Mouse (Mus musculus) lung, postnatal 0 days (tissue): ENCODE results near the gene S100a2. TPM values are rescaled to one million over a fixed set of nuclear protein-coding genes. Genes with fewer than 3 reads are reported as not detected.

Experiments used
- ATAC-seq: fragments of 200-750 bp; cut with Nextera tagmentation; 2 replicates; pipeline ENCODE4 v1.8.0; 2017; ENCODE audit warnings: moderate library complexity
- DNase-seq: peaks from one replicate; pipeline ENCODE4 v3.0.0-alpha.2; 2016; ENCODE audit warnings: low spot score
- H3K27ac ChIP-seq: fragments of 300-500 bp; sonication (generic); 2 replicates; pipeline ENCODE4 v1.5.1; 2014; ENCODE audit warnings: antibody characterized with exemption, mild to moderate bottlenecking, low read length, mixed read lengths
- H3K27me3 ChIP-seq: fragments of 300-500 bp; sonication (generic); replicated peaks from 2 replicates; pipeline ENCODE4 v1.6.1; 2014; ENCODE audit warnings: low read length, mixed read lengths; ENCODE audit not compliant: insufficient read depth
- H3K36me3 ChIP-seq: fragments of 300-500 bp; sonication (generic); 2 replicates; pipeline ENCODE4 v1.6.1; 2014; ENCODE audit warnings: low read length, mixed read lengths; ENCODE audit not compliant: insufficient read depth
- H3K4me1 ChIP-seq: fragments of 300-500 bp; sonication (generic); 2 replicates; pipeline ENCODE4 v1.6.1; 2014; ENCODE audit warnings: antibody characterized with exemption, low read depth, low read length, mixed read lengths; ENCODE audit not compliant: insufficient read depth
- H3K4me2 ChIP-seq: fragments of 300-500 bp; sonication (generic); replicated peaks from 2 replicates; pipeline ENCODE4 v1.6.1; 2014; ENCODE audit warnings: low read depth, mild to moderate bottlenecking, low read length, moderate library complexity, mixed read lengths
- H3K4me3 ChIP-seq: fragments of 300-500 bp; sonication (generic); 2 replicates; pipeline ENCODE4 v1.5.1; 2014; ENCODE audit warnings: low read depth, low read length
- H3K9ac ChIP-seq: fragments of 300-500 bp; sonication (generic); replicated peaks from 2 replicates; pipeline ENCODE4 v1.6.1; 2014; ENCODE audit warnings: low read depth, mild to moderate bottlenecking
- H3K9me3 ChIP-seq: fragments of 300-500 bp; sonication (generic); 2 replicates; pipeline ENCODE4 v1.6.1; 2016; ENCODE audit warnings: low read length, mixed read lengths
- CTCF ChIP-seq: IDR thresholded peaks from 2 replicates; pipeline ENCODE4 v1.5.1; 2016; ENCODE audit warnings: antibody characterized with exemption, mild to moderate bottlenecking
- EP300 ChIP-seq: IDR thresholded peaks from 2 replicates; pipeline ENCODE4 v1.6.1; 2016; ENCODE audit warnings: antibody characterized with exemption, mild to moderate bottlenecking, control low read depth
- WGBS: fragments of 180-500 bp; shearing (Covaris S2); extraction: QIAGEN DNeasy Blood & Tissue Kit; methylation state at CpG from one replicate; pipeline ENCODE4 v1.1.7; 2014; 5-methylcytosine and 5-hydroxymethylcytosine counted together
- polyA plus RNA-seq: library from polyadenylated mRNA; unstranded; fragments of >200 nt; fragmentation: Nextera tagmentation; extraction: Ambion mirVana; gene quantifications from 2 replicates; pipeline ENCODE4 v1.2.1, GENCODE M21; 2015

Gene S100a2
- 0.66 TPM in 1 of 2 replicates, not detected in the other for polyA plus RNA-seq

DNA sequence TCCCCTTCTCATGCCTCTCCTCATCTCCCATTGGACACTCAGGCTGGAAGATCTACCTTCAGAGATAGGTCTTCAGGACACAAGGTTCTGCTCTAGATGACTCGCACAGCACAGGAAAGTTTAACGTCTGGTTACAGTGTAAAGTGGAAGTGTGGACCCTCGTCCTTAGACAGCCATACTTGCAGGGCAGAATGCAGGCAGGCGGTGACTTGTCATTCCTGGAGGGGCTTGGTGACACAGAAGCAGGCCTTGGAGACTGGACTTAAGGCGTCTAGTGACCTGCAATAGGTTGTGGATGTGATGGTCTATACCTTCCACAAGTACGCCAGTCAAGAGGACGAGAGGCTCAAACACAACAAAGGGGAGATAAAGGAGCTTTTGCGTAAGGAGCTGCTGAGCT is at the start of gene S100a2:
Gene S100a2 (plus strand): TSS at position 301 of the 400 bp plus-strand sequence.
- TF ChIP-seq CTCF (no peak), EP300 (no peak)
- H3K4me1 ChIP-seq, result peaks cover 3% of the 10 kb centered on the region; the same call in 1 of the 2 replicates
- no peak within 1 kb of the TSS for H3K4me3 ChIP-seq
- H3K36me3 ChIP-seq, result no peaks in the 10 kb centered on the region
- ATAC-seq (no peak), DNase-seq (no peak)
- H3K9ac ChIP-seq, result no peak within 1 kb of the TSS
- H3K9me3 ChIP-seq, result no peaks in the 10 kb centered on the region
- WGBS, result 79% methylated on average over 8 of the region's 8 CpGs
- H3K27ac ChIP-seq, result no peak within 1 kb of the TSS
- H3K27me3 ChIP-seq, result no peaks in the 10 kb centered on the region
- no peak within 1 kb of the TSS for H3K4me2 ChIP-seq

DNA sequence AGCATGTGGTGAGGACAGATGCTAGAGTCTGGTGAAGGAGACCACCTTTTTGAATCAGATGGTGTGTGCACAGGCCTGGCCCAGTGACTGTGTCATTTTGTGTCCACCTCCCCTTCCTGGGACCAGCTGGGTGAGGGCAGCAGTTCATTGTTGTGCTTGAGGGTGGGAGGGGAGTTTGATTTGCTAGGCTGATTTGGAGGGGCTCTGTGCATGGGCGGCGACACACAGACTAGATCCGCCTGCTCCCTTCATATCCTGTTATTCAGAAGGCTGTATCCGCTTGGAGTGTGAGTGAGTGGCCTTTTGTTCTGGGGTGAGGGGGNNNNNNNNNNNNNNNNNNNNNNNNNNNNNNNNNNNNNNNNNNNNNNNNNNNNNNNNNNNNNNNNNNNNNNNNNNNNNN is 49.1 kb upstream of the S100a2 start:
- WGBS, result 42% methylated on average over 4 of the region's 4 CpGs
- H3K36me3 ChIP-seq, result no peaks in the 10 kb centered on the region
- TF ChIP-seq EP300, result peak; percentile 81
- no peak for TF ChIP-seq CTCF
- DNase-seq, result peak; percentile 78
- ATAC-seq, result peak; percentile 90
- no peaks in the 10 kb centered on the region for H3K27me3 ChIP-seq
- H3K9me3 ChIP-seq, result no peaks in the 10 kb centered on the region
- H3K4me2 ChIP-seq, result peak overlapping the region; percentile 49
- peak overlapping the region; percentile 25; the same call in 1 of the 2 replicates for H3K4me3 ChIP-seq
- peak overlapping the region; percentile 84 for H3K27ac ChIP-seq
- H3K9ac ChIP-seq, result peak overlapping the region; percentile 44; the same call in 1 of the 2 replicates
- no peaks in the 10 kb centered on the region; the same call in 1 of the 2 replicates for H3K4me1 ChIP-seq

DNA sequence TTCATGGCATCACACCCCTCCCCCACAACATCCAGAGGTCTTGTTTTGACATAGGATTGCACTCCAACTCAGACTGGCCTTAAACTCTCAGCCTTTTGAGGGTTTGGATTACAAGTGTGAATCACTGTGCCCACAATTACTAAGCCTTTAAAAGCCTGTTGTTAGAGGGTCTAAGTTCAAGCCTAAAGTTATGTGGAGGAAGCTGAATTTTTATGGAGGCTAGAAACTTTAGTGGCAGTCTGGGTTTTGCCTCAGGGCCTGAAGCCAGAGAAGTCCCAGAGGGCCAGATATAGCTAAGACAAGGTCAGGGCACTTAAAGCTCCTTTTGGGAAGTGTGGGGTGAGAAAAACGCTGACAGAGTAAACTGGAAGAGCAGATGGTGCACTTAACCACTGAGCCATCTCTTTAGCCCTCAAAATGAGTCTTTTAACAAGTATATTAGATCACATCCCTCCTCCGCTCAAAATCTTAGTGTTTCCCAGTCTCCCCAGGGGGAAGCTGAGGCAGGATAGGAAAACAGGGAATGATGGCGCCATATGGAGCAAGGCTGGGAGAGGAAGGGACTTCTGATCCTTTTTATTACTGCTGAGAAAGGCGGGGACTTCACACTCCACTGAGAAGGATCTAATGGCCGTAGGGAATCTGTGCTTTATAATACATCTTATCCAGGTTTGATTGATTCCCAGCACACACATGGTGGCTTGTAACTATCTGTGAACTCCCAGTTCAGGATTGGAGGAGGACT is 40.2 kb upstream of the S100a2 start:
- H3K27me3 ChIP-seq, result no peaks in the 10 kb centered on the region
- 56% methylated on average over 5 of the region's 5 CpGs for WGBS
- DNase-seq, result no peak
- H3K27ac ChIP-seq, result no peak overlapping the region
- no peak overlapping the region for H3K9ac ChIP-seq
- H3K4me1 ChIP-seq, result no peaks in the 10 kb centered on the region
- TF ChIP-seq EP300, result no peak
- no peak for TF ChIP-seq CTCF
- H3K4me3 ChIP-seq, result no peak overlapping the region
- no peak overlapping the region for H3K4me2 ChIP-seq
- H3K9me3 ChIP-seq, result no peaks in the 10 kb centered on the region
- no peaks in the 10 kb centered on the region for H3K36me3 ChIP-seq
- no peak for ATAC-seq

DNA sequence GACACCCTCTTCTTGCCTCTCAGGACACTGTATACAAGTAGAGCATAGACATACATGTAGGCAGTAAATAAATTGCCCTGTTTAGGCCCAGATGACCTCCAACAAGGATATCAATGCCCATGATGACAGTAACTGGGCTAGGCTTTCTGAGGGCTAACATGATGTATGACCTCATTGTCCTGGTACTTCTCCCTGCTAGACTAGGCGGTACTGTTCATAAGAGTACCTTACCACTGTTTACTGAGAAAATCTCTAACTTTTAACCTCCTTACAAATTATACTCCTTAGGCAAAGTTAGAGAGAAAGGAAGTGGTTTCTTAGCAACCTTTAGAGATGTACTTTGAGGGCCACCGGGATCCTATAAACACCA is 39.6 kb upstream of the S100a2 start:
- Histone ChIP-seq H3K4me2 (no peak overlapping the region), H3K27ac (no peak overlapping the region), H3K36me3 (no peaks in the 10 kb centered on the region), H3K9me3 (no peaks in the 10 kb centered on the region), H3K27me3 (no peaks in the 10 kb centered on the region), H3K4me1 (no peaks in the 10 kb centered on the region), H3K9ac (no peak overlapping the region), H3K4me3 (no peak overlapping the region)
- DNase-seq (no peak), ATAC-seq (no peak)
- TF ChIP-seq CTCF (no peak), EP300 (no peak)
- 66% methylated on average over 2 of the region's 2 CpGs for WGBS

DNA sequence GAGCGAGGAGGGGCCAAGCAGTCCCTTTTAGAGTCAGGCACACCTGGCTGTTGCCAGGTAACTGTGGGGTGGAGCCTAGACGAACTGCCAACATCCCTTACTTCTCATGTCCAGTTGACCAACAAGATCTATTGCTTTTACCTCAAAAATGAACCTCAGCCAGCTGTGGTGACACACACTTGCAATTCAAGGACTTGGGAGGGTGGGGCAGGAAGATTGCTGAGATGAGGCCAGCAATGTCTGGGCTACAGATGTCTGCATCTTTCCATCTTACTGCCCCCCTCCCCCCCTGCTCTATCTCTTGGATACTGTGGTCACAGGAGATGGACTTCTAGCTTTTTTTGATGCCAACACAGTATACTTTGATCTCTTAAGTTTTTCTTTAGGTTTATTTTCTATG is 37.8 kb upstream of the S100a2 start:
- TF ChIP-seq EP300 (no peak), CTCF (no peak)
- H3K4me3 ChIP-seq, result no peak overlapping the region
- no peak for DNase-seq
- ATAC-seq, result no peak
- no peak overlapping the region for H3K4me2 ChIP-seq
- WGBS, result 60% methylated on average over 2 of the region's 2 CpGs
- no peaks in the 10 kb centered on the region for H3K36me3 ChIP-seq
- no peaks in the 10 kb centered on the region for H3K27me3 ChIP-seq
- H3K4me1 ChIP-seq, result no peaks in the 10 kb centered on the region
- no peak overlapping the region for H3K27ac ChIP-seq
- no peaks in the 10 kb centered on the region for H3K9me3 ChIP-seq
- H3K9ac ChIP-seq, result no peak overlapping the region

DNA sequence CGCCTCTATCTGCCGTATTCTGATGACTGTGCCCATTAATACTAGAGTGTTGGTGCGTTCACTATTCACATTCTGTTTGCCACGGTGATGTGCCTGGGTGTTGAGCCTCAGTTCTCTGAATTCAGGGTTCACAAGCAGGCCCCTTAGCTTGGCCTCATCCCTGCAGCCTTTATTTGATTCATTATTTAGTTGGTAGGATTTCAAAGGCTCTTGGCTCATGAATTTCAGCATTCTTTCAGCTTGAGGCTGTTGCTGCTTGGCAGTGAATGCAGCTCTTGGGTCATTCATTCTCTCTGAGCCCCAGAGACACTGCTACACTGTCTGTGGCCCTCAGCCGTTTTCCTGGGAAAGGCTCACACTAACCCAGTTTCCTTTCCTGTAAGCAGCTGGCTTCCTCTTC is 34.1 kb upstream of the S100a2 start:
- DNase-seq (no peak), ATAC-seq (no peak)
- Histone ChIP-seq H3K4me1 (no peaks in the 10 kb centered on the region), H3K9ac (no peak overlapping the region), H3K27ac (no peak overlapping the region), H3K36me3 (no peaks in the 10 kb centered on the region), H3K4me3 (no peak overlapping the region), H3K4me2 (no peak overlapping the region), H3K9me3 (no peaks in the 10 kb centered on the region), H3K27me3 (no peaks in the 10 kb centered on the region)
- TF ChIP-seq CTCF (no peak), EP300 (no peak)
- WGBS, result 63% methylated on average over 5 of the region's 5 CpGs
